Mouse (Mus musculus) midbrain, embryonic 13.5 days (tissue): ENCODE results near the gene Slco3a1. TPM values are rescaled to one million over a fixed set of nuclear protein-coding genes. Genes with fewer than 3 reads are reported as not detected.

Experiments
- ATAC-seq: fragments of 200-750 bp; cut with Nextera tagmentation; 2 replicates; pipeline ENCODE4 v1.8.0; 2017; ENCODE audit warnings: mild to moderate bottlenecking, moderate TSS enrichment, moderate library complexity
- H3K27ac ChIP-seq: fragments of 300-500 bp; sonication (generic); 2 replicates; pipeline ENCODE4 v1.5.1; 2015; ENCODE audit warnings: inconsistent platforms, mild to moderate bottlenecking, moderate library complexity
- H3K27me3 ChIP-seq: fragments of 300-500 bp; sonication (generic); 2 replicates; pipeline ENCODE4 v1.6.1; 2015; ENCODE audit warnings: mild to moderate bottlenecking, inconsistent platforms
- H3K36me3 ChIP-seq: fragments of 300-500 bp; sonication (generic); 2 replicates; pipeline ENCODE4 v1.6.1; 2015; ENCODE audit warnings: mild to moderate bottlenecking, inconsistent platforms
- H3K4me1 ChIP-seq: fragments of 300-500 bp; sonication (generic); replicated peaks from 2 replicates; pipeline ENCODE4 v1.6.1; 2015; ENCODE audit warnings: inconsistent platforms
- H3K4me2 ChIP-seq: fragments of 300-500 bp; sonication (generic); replicated peaks from 2 replicates; pipeline ENCODE4 v1.6.1; 2015; ENCODE audit warnings: moderate library complexity, mild to moderate bottlenecking, inconsistent platforms
- H3K4me3 ChIP-seq: fragments of 300-500 bp; sonication (generic); replicated peaks from 2 replicates; pipeline ENCODE4 v1.5.1; 2015; ENCODE audit warnings: mild to moderate bottlenecking, inconsistent platforms
- H3K9ac ChIP-seq: fragments of 300-500 bp; sonication (generic); replicated peaks from 2 replicates; pipeline ENCODE4 v1.6.1; 2015; ENCODE audit warnings: mild to moderate bottlenecking, inconsistent platforms
- H3K9me3 ChIP-seq: fragments of 300-500 bp; sonication (generic); 2 replicates; pipeline ENCODE4 v1.6.1; 2016; ENCODE audit warnings: mild to moderate bottlenecking, inconsistent platforms
- WGBS: fragments of 180-500 bp; shearing (Covaris S2); methylation state at CpG from one replicate; pipeline ENCODE4 v1.1.7; 2015; 5-methylcytosine and 5-hydroxymethylcytosine counted together
- polyA plus RNA-seq: library from polyadenylated mRNA; unstranded; fragments of >200 nt; fragmentation: Nextera tagmentation; extraction: Ambion mirVana; gene quantifications from 2 replicates; pipeline ENCODE4 v1.2.1, GENCODE M21; 2015

The Slco3a1 gene
- polyA plus RNA-seq, 1 experiment from 2014 or later = 22.8 TPM

DNA sequence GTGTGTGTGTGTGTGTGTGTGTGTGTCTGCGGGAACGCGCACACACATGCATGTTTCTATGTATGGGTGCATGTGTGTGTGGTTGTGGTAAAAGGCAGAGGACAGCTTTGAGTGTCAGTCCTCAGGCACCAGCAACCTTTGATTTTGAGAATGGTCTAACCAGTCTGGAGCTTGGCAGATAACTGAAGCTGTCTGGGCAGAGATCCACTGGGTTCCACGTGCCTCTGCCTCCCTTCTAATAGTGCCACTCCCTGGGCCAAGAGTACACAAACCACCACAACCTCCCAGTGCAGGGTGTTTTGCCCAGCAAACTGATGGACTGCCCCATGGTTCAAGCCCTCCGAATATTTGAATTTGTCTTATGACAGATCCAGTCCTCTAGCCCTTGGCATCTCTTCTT lies 55.1 kb downstream of the Slco3a1 start:
- WGBS = 97% methylated on average over 5 of the region's 5 CpGs
- no peak overlapping the region for H3K27ac ChIP-seq
- no peak overlapping the region for H3K4me3 ChIP-seq
- H3K27me3 ChIP-seq = peaks cover 9% of the 10 kb centered on the region
- H3K9ac ChIP-seq = no peak overlapping the region
- no peaks in the 10 kb centered on the region for H3K4me1 ChIP-seq
- H3K9me3 ChIP-seq = no peaks in the 10 kb centered on the region
- ATAC-seq = no peak
- peaks cover 7% of the 10 kb centered on the region; the same call in 1 of the 2 replicates for H3K36me3 ChIP-seq
- H3K4me2 ChIP-seq = no peak overlapping the region

DNA sequence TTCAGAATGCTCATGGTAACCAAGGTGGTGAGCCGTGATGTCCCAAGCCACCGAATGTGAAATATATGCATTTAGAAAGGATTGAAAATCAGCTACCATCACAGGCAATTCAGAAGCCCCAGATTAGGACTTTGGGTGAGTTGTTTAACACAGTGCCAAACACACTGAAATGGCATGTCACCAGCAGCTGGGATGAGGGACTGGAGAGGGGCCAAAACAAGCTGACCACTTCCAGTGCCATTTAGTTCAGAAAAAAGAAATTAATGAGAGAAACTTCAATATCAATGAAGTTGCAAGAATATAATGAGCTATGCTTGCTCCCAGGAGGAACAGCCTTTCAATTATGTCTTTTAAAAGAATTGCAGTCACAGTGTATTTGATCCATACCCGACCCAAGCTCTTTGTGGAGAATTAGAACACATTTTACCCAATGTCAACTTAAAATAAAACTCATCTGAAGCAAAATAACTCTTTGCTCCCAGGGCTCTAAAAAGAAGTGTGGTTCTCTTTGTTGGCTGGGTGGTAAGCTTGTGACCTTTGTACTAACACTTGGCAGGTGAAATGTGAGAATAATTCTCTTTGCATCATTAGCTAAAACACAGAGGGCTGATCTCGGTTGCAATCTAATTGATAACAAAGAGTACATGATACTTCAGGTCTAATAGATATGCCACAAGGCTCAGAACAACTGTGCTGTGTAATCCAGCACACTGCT lies 56.2 kb downstream of the Slco3a1 start:
- no peak overlapping the region for H3K9ac ChIP-seq
- no peak for ATAC-seq
- H3K9me3 ChIP-seq = no peaks in the 10 kb centered on the region
- H3K36me3 ChIP-seq = no peaks in the 10 kb centered on the region
- no peak overlapping the region for H3K27ac ChIP-seq
- peaks cover 9% of the 10 kb centered on the region; the same call in 1 of the 2 replicates for H3K27me3 ChIP-seq
- H3K4me2 ChIP-seq = no peak overlapping the region
- 79% methylated on average over 4 of the region's 4 CpGs for WGBS
- H3K4me3 ChIP-seq = no peak overlapping the region
- H3K4me1 ChIP-seq = no peaks in the 10 kb centered on the region

DNA sequence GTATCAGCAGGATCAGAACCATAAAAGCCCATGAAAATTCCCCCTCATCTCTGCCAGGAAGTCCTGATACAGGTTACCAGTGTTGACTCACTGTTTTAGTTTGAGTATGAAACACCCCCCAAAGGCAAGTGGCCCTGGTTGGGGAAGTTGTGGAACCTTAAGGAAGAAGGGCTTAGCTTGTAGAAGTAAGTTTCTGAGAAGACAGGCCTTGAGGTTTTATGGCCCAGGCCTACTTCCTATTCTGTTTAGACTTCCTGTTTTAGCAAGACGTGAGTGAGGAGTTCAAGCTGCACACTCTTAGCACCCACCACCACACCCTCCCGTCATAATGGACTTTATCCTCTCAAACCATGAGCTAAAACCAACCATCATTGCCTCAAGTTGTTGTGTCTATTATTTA lies 57.4 kb downstream of the Slco3a1 start:
- Histone ChIP-seq H3K9me3 (no peaks in the 10 kb centered on the region), H3K9ac (no peak overlapping the region), H3K4me1 (no peaks in the 10 kb centered on the region), H3K36me3 (no peaks in the 10 kb centered on the region), H3K27me3 (peaks cover 6% of the 10 kb centered on the region; the same call in 1 of the 2 replicates), H3K4me3 (no peak overlapping the region), H3K4me2 (no peak overlapping the region), H3K27ac (no peak overlapping the region)
- ATAC-seq = no peak
- WGBS = 78% methylated on average over 2 of the region's 2 CpGs

DNA sequence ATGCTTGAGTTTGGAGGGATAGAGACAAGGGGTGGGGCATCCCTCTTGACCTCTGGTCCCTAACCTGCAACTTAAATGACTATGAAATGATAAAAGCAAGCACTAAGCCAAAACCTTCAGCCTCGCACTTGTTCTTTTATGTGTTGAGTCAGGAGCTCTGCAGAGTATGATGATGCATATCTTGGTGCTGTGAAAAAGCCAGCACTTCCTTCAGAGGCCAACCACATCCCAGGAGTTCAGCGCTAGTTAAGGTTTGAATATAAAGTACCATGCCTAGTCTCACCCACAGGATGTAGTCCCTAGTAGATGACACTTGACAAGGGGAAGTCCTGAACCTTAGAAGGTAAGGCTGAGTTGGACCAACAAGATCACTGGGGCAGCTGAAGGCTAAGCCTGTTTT lies 59.1 kb downstream of the Slco3a1 start:
- no peak overlapping the region for H3K4me2 ChIP-seq
- H3K27me3 ChIP-seq = peaks cover 6% of the 10 kb centered on the region; the same call in 1 of the 2 replicates
- ATAC-seq = no peak
- H3K9me3 ChIP-seq = no peaks in the 10 kb centered on the region
- no peaks in the 10 kb centered on the region for H3K4me1 ChIP-seq
- no peaks in the 10 kb centered on the region for H3K36me3 ChIP-seq
- WGBS = 91% methylated on average over 2 of the region's 2 CpGs
- H3K9ac ChIP-seq = no peak overlapping the region
- no peak overlapping the region for H3K4me3 ChIP-seq
- no peak overlapping the region for H3K27ac ChIP-seq

DNA sequence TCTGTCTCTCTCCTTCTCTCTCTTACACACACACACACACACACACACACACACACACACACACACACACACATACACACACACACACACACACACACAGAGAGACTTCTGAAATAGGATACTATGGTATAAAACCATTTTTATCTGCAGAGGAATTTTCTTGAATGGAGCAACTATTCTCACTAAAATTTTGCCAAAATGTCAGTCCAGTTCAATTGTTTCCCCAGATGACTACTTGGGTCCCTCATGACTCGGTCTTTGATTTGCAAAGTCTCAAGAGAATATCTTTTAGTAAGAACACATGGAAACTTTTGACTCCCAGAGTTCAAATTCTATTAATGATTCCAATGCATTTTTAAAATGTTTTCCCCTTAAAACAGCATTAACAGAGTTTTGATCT lies 60.8 kb downstream of the Slco3a1 start:
- H3K4me3 ChIP-seq = no peak overlapping the region
- no peaks in the 10 kb centered on the region for H3K36me3 ChIP-seq
- ATAC-seq = no peak
- WGBS = 90% methylated on average over 1 of the region's 1 CpGs
- no peak overlapping the region for H3K27ac ChIP-seq
- no peak overlapping the region for H3K9ac ChIP-seq
- no peak overlapping the region for H3K4me2 ChIP-seq
- H3K9me3 ChIP-seq = no peaks in the 10 kb centered on the region
- H3K27me3 ChIP-seq = no peaks in the 10 kb centered on the region
- no peaks in the 10 kb centered on the region for H3K4me1 ChIP-seq

DNA sequence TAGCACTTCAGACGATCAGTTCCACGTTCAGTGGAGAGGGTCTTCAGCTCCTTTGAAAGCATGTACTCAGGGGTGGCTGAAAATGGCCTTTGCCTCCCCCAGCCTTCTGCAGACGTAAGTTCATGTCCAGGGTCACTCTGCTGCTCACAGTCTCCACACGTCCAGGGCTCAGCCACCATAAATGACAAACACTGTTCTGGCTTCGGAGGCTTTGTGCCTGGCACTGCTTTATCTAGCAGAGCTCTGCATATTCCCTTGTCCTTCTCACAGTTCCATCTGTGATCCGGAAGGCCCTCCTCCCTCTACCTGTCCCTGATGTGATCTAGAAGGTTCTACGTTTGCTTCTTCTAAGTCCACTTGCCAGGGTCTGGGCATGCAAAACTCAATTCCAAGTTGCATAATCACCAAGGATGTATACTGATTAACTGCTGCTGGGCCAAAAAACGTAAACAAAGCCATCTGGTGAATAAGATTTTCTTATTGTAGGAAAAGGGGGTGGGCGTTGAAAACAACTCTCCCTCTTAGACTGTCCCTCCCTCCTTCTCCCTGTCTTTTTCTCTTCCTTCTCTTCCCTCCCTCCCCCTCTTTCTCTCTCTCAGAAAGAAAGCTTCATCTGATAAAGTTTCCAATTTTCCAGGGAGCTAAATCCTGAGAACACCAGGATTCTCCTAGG lies 62.8 kb downstream of the Slco3a1 start:
- Histone ChIP-seq H3K36me3 (no peaks in the 10 kb centered on the region), H3K27ac (no peak overlapping the region), H3K4me1 (no peaks in the 10 kb centered on the region), H3K4me2 (no peak overlapping the region), H3K9me3 (no peaks in the 10 kb centered on the region), H3K9ac (no peak overlapping the region), H3K4me3 (no peak overlapping the region), H3K27me3 (no peaks in the 10 kb centered on the region)
- ATAC-seq = no peak
- WGBS = 74% methylated on average over 9 of the region's 9 CpGs

DNA sequence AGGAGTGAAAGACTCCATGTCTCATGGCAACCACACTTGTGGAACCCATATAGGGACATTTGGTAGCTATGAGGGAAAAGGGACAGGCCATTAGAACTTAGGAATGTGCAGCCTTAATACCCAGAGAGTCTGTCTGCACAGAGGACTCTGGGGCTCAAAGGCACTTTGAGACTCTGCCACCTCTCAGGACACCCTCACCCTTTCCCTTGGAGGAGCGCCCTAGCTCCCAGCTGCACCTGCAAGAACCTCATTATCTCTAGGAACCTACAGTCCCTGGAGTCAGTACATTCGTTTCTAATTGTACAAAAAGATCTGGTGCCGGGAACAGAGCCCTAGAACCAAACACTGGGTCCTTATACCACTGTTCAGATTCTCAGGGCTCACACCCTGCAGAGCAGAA lies 66.4 kb downstream of the Slco3a1 start:
- Histone ChIP-seq H3K27me3 (no peaks in the 10 kb centered on the region), H3K4me2 (no peak overlapping the region), H3K4me3 (no peak overlapping the region), H3K9me3 (no peaks in the 10 kb centered on the region), H3K27ac (no peak overlapping the region), H3K36me3 (no peaks in the 10 kb centered on the region), H3K9ac (no peak overlapping the region), H3K4me1 (no peaks in the 10 kb centered on the region)
- no peak for ATAC-seq
- 85% methylated on average over 3 of the region's 3 CpGs for WGBS

DNA sequence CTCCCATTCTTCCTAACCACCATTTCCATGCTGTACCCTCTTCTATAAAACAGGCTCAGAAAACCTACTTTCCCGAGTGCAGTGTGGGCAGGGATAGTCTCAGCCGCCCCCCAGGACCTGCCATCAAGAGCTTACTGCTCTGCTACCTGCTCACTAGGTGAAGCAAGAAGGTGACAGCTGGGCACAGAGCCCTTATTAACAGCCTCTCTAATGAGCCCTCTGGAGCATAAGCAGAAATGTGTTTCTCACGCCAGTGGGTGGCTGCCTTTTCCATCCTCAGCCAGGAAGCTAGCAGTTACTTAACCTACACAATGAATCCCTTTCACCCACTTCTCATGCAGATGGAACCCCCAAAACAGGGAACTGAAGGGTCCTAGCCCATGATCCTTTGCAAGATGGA lies 66.9 kb downstream of the Slco3a1 start:
- Histone ChIP-seq H3K9me3 (no peaks in the 10 kb centered on the region), H3K4me3 (no peak overlapping the region), H3K36me3 (no peaks in the 10 kb centered on the region), H3K27ac (no peak overlapping the region), H3K4me2 (no peak overlapping the region), H3K4me1 (no peaks in the 10 kb centered on the region), H3K9ac (no peak overlapping the region), H3K27me3 (no peaks in the 10 kb centered on the region)
- WGBS = 74% methylated on average over 3 of the region's 3 CpGs
- ATAC-seq = no peak

DNA sequence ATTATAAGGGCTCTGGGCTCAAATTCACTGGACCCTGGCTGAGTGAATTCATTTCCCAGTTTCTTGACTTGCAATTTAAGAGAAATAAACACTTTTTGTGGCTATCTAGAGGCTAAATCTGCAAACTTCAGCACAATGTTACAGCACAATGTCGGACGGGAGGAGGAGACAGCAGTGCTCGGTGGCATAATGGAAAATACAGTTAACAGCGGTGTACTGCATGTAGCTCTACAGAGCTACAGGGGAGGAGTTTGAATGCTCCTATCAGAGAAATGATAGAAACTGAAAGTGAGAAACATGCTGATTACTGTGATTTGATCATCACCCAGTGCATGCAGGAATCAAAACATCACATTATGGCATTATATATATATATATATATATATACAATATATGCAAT lies 68.5 kb downstream of the Slco3a1 start:
- no peaks in the 10 kb centered on the region for H3K4me1 ChIP-seq
- no peaks in the 10 kb centered on the region for H3K9me3 ChIP-seq
- 93% methylated on average over 4 of the region's 4 CpGs for WGBS
- H3K27ac ChIP-seq = no peak overlapping the region
- no peak overlapping the region for H3K9ac ChIP-seq
- no peaks in the 10 kb centered on the region for H3K27me3 ChIP-seq
- H3K4me3 ChIP-seq = no peak overlapping the region
- ATAC-seq = no peak
- no peak overlapping the region for H3K4me2 ChIP-seq
- no peaks in the 10 kb centered on the region for H3K36me3 ChIP-seq

DNA sequence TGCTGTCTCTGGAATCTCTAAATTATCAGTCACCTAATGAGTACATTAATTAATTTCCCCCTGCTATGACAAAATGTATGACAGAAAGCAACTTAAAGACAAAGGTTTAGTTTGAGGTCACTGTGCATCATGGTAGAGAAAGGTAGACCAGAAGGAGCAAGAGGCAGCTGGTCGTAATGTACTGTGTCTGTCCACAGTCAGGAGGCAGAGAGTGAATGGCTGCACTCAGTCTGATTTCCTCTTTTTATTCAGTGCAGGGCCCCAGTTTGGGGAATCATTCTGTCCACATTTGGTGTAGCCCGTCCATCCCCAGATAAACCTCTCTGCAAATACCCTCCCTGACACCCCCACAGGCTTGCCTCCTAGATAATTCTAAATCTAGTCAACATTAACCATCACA lies 68.9 kb downstream of the Slco3a1 start:
- Histone ChIP-seq H3K4me3 (no peak overlapping the region), H3K9me3 (no peaks in the 10 kb centered on the region), H3K9ac (no peak overlapping the region), H3K27me3 (no peaks in the 10 kb centered on the region), H3K36me3 (no peaks in the 10 kb centered on the region), H3K27ac (no peak overlapping the region), H3K4me2 (no peak overlapping the region), H3K4me1 (0 out of 2 replicates have a peak, but pooled peaks cover 3% of the 10 kb centered on the region)
- ATAC-seq = no peak
- WGBS = 86% methylated on average over 2 of the region's 2 CpGs

DNA sequence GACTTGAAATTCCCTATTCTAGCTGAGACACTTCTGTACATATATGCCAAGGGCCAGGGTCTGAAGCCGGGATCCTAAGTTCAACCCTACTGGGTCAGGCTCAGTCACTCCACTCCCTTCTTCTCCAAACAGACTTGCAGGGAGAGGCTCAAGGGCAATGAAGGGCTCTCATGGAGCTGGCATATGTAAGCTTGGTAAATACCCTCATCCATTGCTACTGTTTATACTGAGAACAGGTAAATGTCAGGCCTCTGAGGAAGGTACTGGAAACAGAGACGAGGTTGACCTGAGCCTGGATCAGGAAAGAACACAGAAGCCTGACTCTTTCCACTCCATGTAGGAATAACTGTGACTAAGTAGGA lies 70.6 kb downstream of the Slco3a1 start:
- no peaks in the 10 kb centered on the region for H3K27me3 ChIP-seq
- H3K4me2 ChIP-seq = no peak overlapping the region
- 97% methylated on average over 2 of the region's 2 CpGs for WGBS
- peaks cover 10% of the 10 kb centered on the region; the same call in 1 of the 2 replicates for H3K4me1 ChIP-seq
- no peak overlapping the region for H3K4me3 ChIP-seq
- no peak for ATAC-seq
- H3K9me3 ChIP-seq = no peaks in the 10 kb centered on the region
- H3K9ac ChIP-seq = no peak overlapping the region
- no peak overlapping the region for H3K27ac ChIP-seq
- H3K36me3 ChIP-seq = no peaks in the 10 kb centered on the region

DNA sequence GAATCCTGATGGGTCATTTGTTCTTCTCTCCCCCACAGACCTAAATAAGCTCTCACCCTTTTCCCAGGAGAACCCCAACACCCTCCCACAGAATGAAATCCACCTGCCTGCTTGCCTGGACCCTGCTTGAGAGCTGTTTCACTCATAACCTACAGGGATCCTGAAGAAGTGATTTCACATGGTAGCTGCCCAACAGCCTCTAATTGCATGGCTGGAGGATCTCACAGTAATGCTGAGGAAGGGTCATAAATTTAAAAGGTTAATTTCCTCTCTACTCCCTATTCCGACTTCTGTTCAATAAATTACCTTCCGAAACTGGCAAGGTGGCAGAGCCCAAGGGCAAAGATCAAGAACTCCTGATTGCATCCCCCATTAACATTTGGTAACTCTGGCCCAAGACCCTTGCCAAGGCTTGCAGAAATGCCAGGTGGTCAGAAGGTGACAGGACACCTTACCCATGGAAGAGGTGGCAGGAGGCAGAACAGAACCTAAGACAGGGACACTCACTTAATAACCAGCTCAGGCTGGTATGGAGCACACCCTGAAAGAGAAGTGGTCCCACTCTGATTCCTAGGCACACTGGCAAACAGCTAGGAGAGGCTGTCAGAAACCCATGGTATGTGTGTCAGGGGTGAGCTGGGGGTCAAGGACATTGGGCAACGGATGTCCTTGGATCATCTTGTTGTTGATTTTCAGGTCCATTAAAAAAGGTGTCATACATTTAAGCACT lies 71.1 kb downstream of the Slco3a1 start:
- WGBS = 91% methylated on average over 3 of the region's 3 CpGs
- no peak for ATAC-seq
- no peak overlapping the region for H3K4me2 ChIP-seq
- no peaks in the 10 kb centered on the region for H3K9me3 ChIP-seq
- H3K4me3 ChIP-seq = no peak overlapping the region
- no peaks in the 10 kb centered on the region for H3K27me3 ChIP-seq
- H3K9ac ChIP-seq = no peak overlapping the region
- no peak overlapping the region for H3K27ac ChIP-seq
- peaks cover 15% of the 10 kb centered on the region for H3K4me1 ChIP-seq
- H3K36me3 ChIP-seq = no peaks in the 10 kb centered on the region
